Mouse (Mus musculus) erythroblast, embryonic 14.5 days (primary cell): ENCODE data around the gene B230217C12Rik.

Source experiments
- GATA1 ChIP-seq: IDR thresholded peaks from 2 replicates; pipeline ENCODE4 v1.6.1; 2012; ENCODE audit warnings: low read length, inconsistent platforms, mixed read lengths
- TAL1 ChIP-seq: IDR thresholded peaks from 3 replicates; pipeline ENCODE4 v1.6.1; 2012; ENCODE audit warnings: low read length, inconsistent platforms, mixed read lengths

DNA sequence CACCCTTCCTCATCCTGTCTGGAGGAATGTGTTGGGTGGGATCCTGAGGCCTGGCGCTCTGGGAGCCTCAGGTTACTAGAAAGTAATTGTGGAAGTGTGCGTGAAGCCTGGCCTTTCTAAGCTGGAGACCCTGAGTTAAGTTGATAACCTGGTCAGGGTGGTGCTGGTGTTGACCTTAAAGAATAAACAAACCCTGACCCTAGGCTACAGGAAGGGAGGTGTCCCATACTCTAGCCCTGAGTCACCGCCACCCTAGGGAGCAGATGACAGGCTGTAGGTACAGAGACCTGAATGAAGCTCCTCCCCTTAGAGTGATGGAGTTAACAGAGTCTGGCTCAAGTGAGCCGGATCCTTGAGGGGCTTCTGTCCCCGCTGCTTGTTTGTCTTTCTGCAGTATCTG lies 36.7 kb upstream of the B230217C12Rik start:
- TF ChIP-seq GATA1: no peak
- no peak for TF ChIP-seq TAL1
